Mouse (Mus musculus) embryonic fibroblast, embryonic 13.5 days (primary cell): ENCODE data around the gene Erc2. TPM values are rescaled to one million over a fixed set of nuclear protein-coding genes. Genes with fewer than 3 reads are reported as not detected.

ENCODE experiments used
- H3K27ac ChIP-seq: 2 replicates; pipeline ENCODE4 v1.5.1; 2012; ENCODE audit warnings: low read length, control low read depth, inconsistent platforms; ENCODE audit not compliant: insufficient read depth
- H3K4me1 ChIP-seq: 2 replicates; pipeline ENCODE4 v1.6.1; 2011; ENCODE audit warnings: low read length; ENCODE audit not compliant: control insufficient read depth, insufficient read depth
- H3K4me3 ChIP-seq: 2 replicates; pipeline ENCODE4 v1.5.1; 2011; ENCODE audit warnings: mild to moderate bottlenecking, control low read depth, low read length; ENCODE audit not compliant: insufficient read depth
- CTCF ChIP-seq: IDR thresholded peaks from 2 replicates; pipeline ENCODE4 v1.5.1; 2011; ENCODE audit warnings: mild to moderate bottlenecking, control low read depth, low read length, moderate library complexity, borderline replicate concordance; ENCODE audit not compliant: insufficient read depth
- POLR2A ChIP-seq: IDR thresholded peaks from 2 replicates; pipeline ENCODE4 v1.6.1; 2011; ENCODE audit warnings: low read depth, mild to moderate bottlenecking, control low read depth, low read length, moderate library complexity
- polyA plus RNA-seq: library from polyadenylated mRNA; stranded (reverse); fragments of >200 nt; gene quantifications from 2 replicates; pipeline ENCODE4 v1.2.4, GENCODE M21; 2011; ENCODE audit warnings: low read depth; ENCODE audit not compliant: missing spikeins, insufficient read length

Gene Erc2
- polyA plus RNA-seq, 1 experiment, result 4.4 TPM

DNA sequence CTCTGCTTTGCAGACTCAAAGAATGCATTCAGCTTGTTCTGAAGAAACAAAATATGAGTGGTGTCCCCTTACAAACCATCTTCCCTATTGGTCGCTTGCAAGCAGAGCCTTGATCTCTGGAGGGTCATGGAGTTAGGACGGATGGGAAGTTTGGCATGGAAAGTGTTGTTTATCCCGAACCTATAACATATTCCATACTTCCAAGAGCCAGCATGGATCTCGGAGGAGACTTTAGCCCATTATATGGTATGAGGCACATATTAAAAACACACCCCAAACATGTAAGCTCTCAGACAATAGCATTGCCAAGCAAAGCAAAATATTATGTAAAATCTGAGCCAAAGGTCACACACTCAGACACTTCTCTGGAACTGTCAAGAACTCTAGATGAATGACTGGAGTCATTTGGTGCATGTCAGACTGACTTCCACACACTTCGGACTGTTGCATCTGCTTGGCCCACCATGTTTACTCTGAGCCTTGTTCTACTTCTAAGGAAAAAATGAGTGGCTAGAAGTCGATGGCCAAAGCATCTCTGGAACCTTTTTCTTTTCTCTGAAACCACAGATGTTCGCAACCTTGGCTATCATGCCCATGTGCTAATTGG is 809.6 kb downstream of the Erc2 start:
- no peak for TF ChIP-seq POLR2A
- TF ChIP-seq CTCF, result no peak
- H3K4me1 ChIP-seq, result peaks cover 2% of the 10 kb centered on the region; the same call in 1 of the 2 replicates
- no peak overlapping the region for H3K27ac ChIP-seq
- H3K4me3 ChIP-seq, result no peak overlapping the region

GRCm38 (mm10) chr14:28434996-28435395 is 812.8 kb downstream of the Erc2 start:
- Histone ChIP-seq H3K4me1 (no peaks in the 10 kb centered on the region), H3K27ac (no peak overlapping the region), H3K4me3 (no peak overlapping the region)
- TF ChIP-seq CTCF (no peak), POLR2A (no peak)

- Histone ChIP-seq H3K27ac (no peak overlapping the region), H3K4me3 (no peak overlapping the region), H3K4me1 (no peaks in the 10 kb centered on the region)
- TF ChIP-seq CTCF, result no peak
- TF ChIP-seq POLR2A, result no peak
Observed at GRCm38 (mm10) chr14:28439171-28439570, 816.9 kb downstream of the Erc2 start.

- no peaks in the 10 kb centered on the region for H3K4me1 ChIP-seq
- H3K27ac ChIP-seq, result no peak overlapping the region
- no peak overlapping the region for H3K4me3 ChIP-seq
- no peak for TF ChIP-seq CTCF
- TF ChIP-seq POLR2A, result no peak
Observed at GRCm38 (mm10) chr14:28441240-28441967, 819.2 kb downstream of the Erc2 start.

- Histone ChIP-seq H3K4me3 (no peak overlapping the region), H3K4me1 (no peaks in the 10 kb centered on the region), H3K27ac (no peak overlapping the region)
- TF ChIP-seq POLR2A (no peak), CTCF (no peak)
Observed at GRCm38 (mm10) chr14:28443254-28443944, 821.2 kb downstream of the Erc2 start.

GRCm38 (mm10) chr14:28445737-28446136 is 823.5 kb downstream of the Erc2 start:
- TF ChIP-seq POLR2A (no peak), CTCF (no peak)
- no peaks in the 10 kb centered on the region for H3K4me1 ChIP-seq
- H3K4me3 ChIP-seq, result no peak overlapping the region
- H3K27ac ChIP-seq, result no peak overlapping the region

DNA sequence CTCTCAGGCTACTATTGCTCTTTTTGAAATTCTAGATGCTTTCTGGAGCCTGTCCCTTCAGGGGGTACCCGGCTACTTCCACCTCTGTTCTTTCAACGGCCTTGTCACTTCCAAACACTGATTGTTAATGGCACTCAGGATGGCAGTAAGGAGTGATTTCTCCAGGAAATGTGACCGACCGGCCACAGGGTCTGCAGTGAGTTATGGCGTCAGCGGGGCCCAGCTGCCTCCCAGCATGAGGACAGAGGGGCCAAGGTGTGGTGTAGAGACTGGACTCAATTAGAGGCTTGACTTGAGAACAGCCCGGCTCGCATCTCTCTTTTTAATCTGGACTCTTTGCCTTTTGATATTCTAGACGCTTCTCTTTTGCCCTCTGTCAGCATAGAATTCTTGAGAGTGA is 829.5 kb downstream of the Erc2 start:
- H3K4me1 ChIP-seq, result 0 out of 2 replicates have a peak, but pooled peaks cover 3% of the 10 kb centered on the region
- no peak overlapping the region for H3K27ac ChIP-seq
- no peak overlapping the region for H3K4me3 ChIP-seq
- TF ChIP-seq POLR2A, result no peak
- TF ChIP-seq CTCF, result no peak

DNA sequence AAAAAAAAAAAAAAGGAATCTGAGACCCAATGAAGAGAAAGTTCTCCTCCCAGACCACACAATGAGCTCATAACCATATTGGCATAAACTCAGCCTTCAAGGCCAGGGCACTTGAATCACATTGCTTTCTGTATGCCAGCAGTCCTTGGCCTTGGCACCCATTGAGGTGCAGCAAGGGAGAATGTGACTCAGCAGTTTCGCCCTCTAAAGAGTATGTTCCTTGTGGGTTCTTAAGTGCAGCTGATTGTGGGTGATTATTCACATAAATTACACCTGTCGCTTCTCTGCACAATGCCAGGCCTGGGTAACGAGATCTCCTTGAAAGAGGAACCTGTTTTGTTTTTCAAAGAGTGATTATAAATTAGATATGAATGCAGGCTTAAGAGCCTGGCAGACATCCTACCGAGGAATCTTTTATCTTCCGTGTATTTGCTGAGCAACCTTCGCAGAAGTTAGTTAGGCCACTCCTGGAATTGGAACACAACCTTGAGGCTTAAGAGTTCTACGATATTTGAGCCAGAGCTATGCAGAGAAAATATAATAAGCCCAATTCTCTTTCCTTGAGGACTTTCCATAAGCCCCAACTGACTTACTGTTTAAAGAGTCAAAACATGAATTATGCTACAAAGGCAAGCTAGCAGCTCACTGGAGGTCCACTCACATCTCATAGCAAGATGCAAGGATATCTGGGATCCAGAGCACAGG is 834.3 kb downstream of the Erc2 start:
- TF ChIP-seq CTCF, result no peak
- TF ChIP-seq POLR2A, result no peak
- no peak overlapping the region for H3K4me3 ChIP-seq
- H3K27ac ChIP-seq, result no peak overlapping the region
- 0 out of 2 replicates have a peak, but pooled peaks cover 3% of the 10 kb centered on the region for H3K4me1 ChIP-seq

GRCm38 (mm10) chr14:28457428-28457827 is 835.2 kb downstream of the Erc2 start:
- Histone ChIP-seq H3K4me1 (0 out of 2 replicates have a peak, but pooled peaks cover 3% of the 10 kb centered on the region), H3K4me3 (no peak overlapping the region), H3K27ac (no peak overlapping the region)
- TF ChIP-seq CTCF, result no peak
- no peak for TF ChIP-seq POLR2A
